In the genomic region with DNA sequence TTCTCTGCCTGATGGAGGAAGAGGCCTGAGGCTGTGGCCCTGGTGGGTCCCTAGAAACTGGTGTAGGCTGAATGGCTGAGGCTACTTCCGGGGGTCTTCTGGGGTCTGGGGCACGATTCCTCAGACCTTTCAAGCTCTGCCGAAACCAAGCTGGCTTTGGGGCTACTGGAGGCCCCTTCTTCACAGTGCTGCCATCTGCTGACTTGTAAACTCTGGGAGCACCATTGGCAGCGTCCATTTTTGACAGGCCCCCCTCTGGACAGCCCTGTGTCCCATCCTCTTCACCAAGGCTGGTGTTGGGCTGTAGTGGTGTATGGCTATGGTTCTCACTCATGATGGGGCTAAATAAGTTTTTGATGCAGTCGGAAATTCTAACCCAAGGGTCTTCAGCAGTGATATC, we compare ENCODE assay signal across 22 mouse cellular contexts. TPM values are rescaled to one million over a fixed set of nuclear protein-coding genes. Genes with fewer than 3 reads are reported as not detected.
DNase-seq lines count a peak whose midpoint lies in the region; ATAC-seq and TF ChIP-seq lines count a peak whose summit lies in the region.
"Had no signal": no experiment of that assay in that cellular context is flagged by ENCODE, and none has a peak within 500 bp of the region (broad histone marks: within the 10 kb centered on the region; RNA-seq: fewer than 3 reads in every experiment).

No protein-coding gene starts in this region.

- no peaks in the 10 kb centered on the region for H3K36me3 ChIP-seq in liver, embryonic 11.5 days (ENCODE audit: control insufficient read depth, insufficient read depth, low read length)
- H3K36me3 ChIP-seq in CH12.LX (replicated peaks in 1 of 2; ENCODE audit: control insufficient read depth in 1 of 2, insufficient read depth in 1 of 2, low read length in 1 of 2), result peaks cover 40 to 49% of the 10 kb centered on the region in 2 experiments
- H3K36me3 ChIP-seq in forebrain, postnatal 0 days (ENCODE audit: insufficient read depth), result no peaks in the 10 kb centered on the region
- H3K36me3 ChIP-seq: forebrain, embryonic 10.5 days; heart, embryonic 15.5 days; hindbrain, embryonic 10.5 days; midbrain, embryonic 12.5 days; neural tube, embryonic 12.5 days; stomach, embryonic 15.5 days had no signal

- H3K4me3 ChIP-seq in liver, embryonic 11.5 days (ENCODE audit: low read depth, low read length), result no peak overlapping the region
- H3K4me3 ChIP-seq in CH12.LX (replicated peaks in 1 of 3; ENCODE audit: low read depth in 2 of 3, low read length in 2 of 3, poor library complexity in 1 of 3), result peak overlapping the region; percentile 65 to 97 (median 90)
- no peak overlapping the region for H3K4me3 ChIP-seq in forebrain, postnatal 0 days (ENCODE audit: low read depth, low read length)
- H3K4me3 ChIP-seq: forebrain, embryonic 10.5 days; heart, embryonic 15.5 days; hindbrain, embryonic 10.5 days; left cerebral cortex, adult 2 months; midbrain, embryonic 12.5 days; neural tube, embryonic 12.5 days; stomach, embryonic 15.5 days had no signal

- peak; percentile 16 for DNase-seq in liver, embryonic 11.5 days (ENCODE audit: low spot score)
- no peak for DNase-seq in liver
- DNase-seq in A20 (ENCODE audit: low read depth, low spot score), result peak; percentile 67
- DNase-seq in CH12.LX (ENCODE audit: extremely low read depth), result no peak
- DNase-seq in naive thymus-derived CD4-positive, alpha-beta T cell, adult 2 months (ENCODE audit: low read depth), result peak; percentile 27
- no peak for DNase-seq in forebrain, postnatal 0 days
- DNase-seq in layer of hippocampus, adult 9-10 months (ENCODE audit: low spot score), result no peak
- DNase-seq: adrenal gland, postnatal 36 days; cerebellum, adult 11-12 months; cerebellum, postnatal 10 days; kidney, postnatal 36 days; lung, embryonic 14.5 days; right cerebral cortex, postnatal 14 days had no signal

- H3K4me1 ChIP-seq in liver, embryonic 11.5 days (replicated peaks; ENCODE audit: control insufficient read depth, insufficient read depth, low read length), result no peaks in the 10 kb centered on the region
- peaks cover 20 to 57% of the 10 kb centered on the region in 2 experiments for H3K4me1 ChIP-seq in CH12.LX (ENCODE audit: control insufficient read depth in 1 of 2, insufficient read depth in 2 of 2)
- no peaks in the 10 kb centered on the region for H3K4me1 ChIP-seq in forebrain, postnatal 0 days (ENCODE audit: insufficient read depth)
- H3K4me1 ChIP-seq: forebrain, embryonic 10.5 days; heart, embryonic 15.5 days; hindbrain, embryonic 10.5 days; midbrain, embryonic 12.5 days; neural tube, embryonic 12.5 days had no signal

- peak; percentile 10 for TF ChIP-seq RAD21 in CH12.LX (IDR thresholded peaks at IDR 0.05; ENCODE audit: low read depth, low read length)

- H3K9me3 ChIP-seq in liver, embryonic 11.5 days (ENCODE audit: control insufficient read depth, low read length), result no peaks in the 10 kb centered on the region
- H3K9me3 ChIP-seq in CH12.LX (replicated peaks; ENCODE audit: low read length), result peaks cover 6% of the 10 kb centered on the region
- H3K9me3 ChIP-seq in forebrain, postnatal 0 days (ENCODE audit: low read length), result no peaks in the 10 kb centered on the region
- H3K9me3 ChIP-seq: forebrain, embryonic 10.5 days; heart, embryonic 15.5 days; hindbrain, embryonic 10.5 days; midbrain, embryonic 12.5 days; neural tube, embryonic 12.5 days; stomach, embryonic 15.5 days had no signal

- H3K4me2 ChIP-seq in liver, embryonic 11.5 days, result no peak overlapping the region
- H3K4me2 ChIP-seq in CH12.LX (ENCODE audit: insufficient read depth, low read depth, poor library complexity, severe bottlenecking), result peak overlapping the region; percentile 95
- H3K4me2 ChIP-seq in forebrain, postnatal 0 days (ENCODE audit: low read depth), result no peak overlapping the region
- H3K4me2 ChIP-seq: heart, embryonic 15.5 days; lung, embryonic 14.5 days; midbrain, embryonic 12.5 days; neural tube, embryonic 12.5 days; stomach, embryonic 15.5 days had no signal

- no peak overlapping the region for H3K27ac ChIP-seq in liver, embryonic 11.5 days (ENCODE audit: low read depth, low read length)
- H3K27ac ChIP-seq in CH12.LX (ENCODE audit: insufficient read depth, low read depth), result peak overlapping the region; percentile 99
- no peak overlapping the region for H3K27ac ChIP-seq in forebrain, postnatal 0 days (ENCODE audit: low read depth, low read length)
- H3K27ac ChIP-seq: forebrain, embryonic 10.5 days; heart, embryonic 15.5 days; hindbrain, embryonic 10.5 days; left cerebral cortex, adult 2 months; midbrain, embryonic 12.5 days; neural tube, embryonic 12.5 days; stomach, embryonic 15.5 days had no signal

- peaks cover 67% of the 10 kb centered on the region for H3K79me2 ChIP-seq in CH12.LX (replicated peaks; ENCODE audit: control insufficient read depth, extremely low read depth, insufficient read depth, poor library complexity, severe bottlenecking)

- peak in 1 of 2 experiments; percentile 61; a peak in 2 of 4 replicates for TF ChIP-seq CTCF in CH12.LX (conservative IDR thresholded peaks at IDR 0.05 in 1 of 2, IDR thresholded peaks at IDR 0.05 in 1 of 2; ENCODE audit: low read depth in 2 of 2, low read length in 2 of 2)
- TF ChIP-seq CTCF in forebrain, postnatal 0 days (IDR thresholded peaks at IDR 0.05; ENCODE audit: low read depth), result no peak

- TF ChIP-seq EP300 in CH12.LX (IDR thresholded peaks at IDR 0.05; ENCODE audit: low read length), result no peak

- TF ChIP-seq POLR2A in CH12.LX (IDR thresholded peaks at IDR 0.05; ENCODE audit: low read depth, low read length), result no peak

- in situ Hi-C loops in CH12.LX (cut with MboI; ENCODE audit: low pct_ligation_motif_present, low pct_unique_long_range_greater_than_20kb, low sequenced_read_pairs), result loop anchor here (25.0 kb wide), 1 partner anchor 235 kb away; the partner anchor contains the start of genes Mesd and Tlnrd1

- H3K9ac ChIP-seq in liver, embryonic 11.5 days (ENCODE audit: low read depth, low read length), result no peak overlapping the region
- H3K9ac ChIP-seq in CH12.LX (ENCODE audit: insufficient read depth, low read depth), result peak overlapping the region; percentile 89
- H3K9ac ChIP-seq in forebrain, postnatal 0 days, result no peak overlapping the region
- H3K9ac ChIP-seq: heart, embryonic 15.5 days; lung, embryonic 14.5 days; midbrain, embryonic 12.5 days; neural tube, embryonic 12.5 days; stomach, embryonic 15.5 days had no signal

- 76% methylated on average over 5 of the region's 5 CpGs for WGBS in liver, embryonic 11.5 days
- WGBS in forebrain, postnatal 0 days, result 81% methylated on average over 5 of the region's 5 CpGs

- no peaks in the 10 kb centered on the region for H3K27me3 ChIP-seq in liver, embryonic 11.5 days (replicated peaks; ENCODE audit: control insufficient read depth, insufficient read depth, low read length)
- no peaks in the 10 kb centered on the region for H3K27me3 ChIP-seq in CH12.LX (replicated peaks)
- no peaks in the 10 kb centered on the region for H3K27me3 ChIP-seq in forebrain, postnatal 0 days (ENCODE audit: insufficient read depth, low read length)
- H3K27me3 ChIP-seq: heart, embryonic 15.5 days; neural tube, embryonic 12.5 days; stomach, embryonic 15.5 days had no signal

- dilution Hi-C loops in CH12.LX (cut with MboI; ENCODE audit: extremely low pct_ligation_motif_present, extremely low pct_unique_long_range_greater_than_20kb, low sequenced_read_pairs), result no loop called here

- no peak for ATAC-seq in liver, embryonic 11.5 days (replicated peaks; ENCODE audit: low FRiP score)
- no peak for ATAC-seq in forebrain, postnatal 0 days
- ATAC-seq: hindbrain, embryonic 16.5 days; intestine, embryonic 16.5 days had no signal

TF ChIP-seq in CH12.LX, 34 proteins besides CTCF, POLR2A, EP300 and RAD21:
- TF ChIP-seq CHD1 (IDR thresholded peaks at IDR 0.05; ENCODE audit: low read depth, low read length), result peak; percentile 31; the same call in 1 of the 2 replicates
- peak; percentile 55 for TF ChIP-seq SMC3 (IDR thresholded peaks at IDR 0.05; ENCODE audit: low read depth, low read length)
- TF ChIP-seq ELF1 (IDR thresholded peaks at IDR 0.05; ENCODE audit: low read depth, low read length), result peak; percentile 34; the same call in 1 of the 2 replicates
- no peak for TF ChIP-seq ZMIZ1 (IDR thresholded peaks at IDR 0.05; ENCODE audit: low read depth, low read length)
- no peak for TF ChIP-seq GABPA (IDR thresholded peaks at IDR 0.05; ENCODE audit: insufficient replicate concordance, low read depth, low read length)
- no peak; the same call in 1 of the 2 replicates for TF ChIP-seq NRF1 (IDR thresholded peaks at IDR 0.05; ENCODE audit: low read depth, low read length)
- no peak for TF ChIP-seq KAT2A (IDR thresholded peaks at IDR 0.05; ENCODE audit: insufficient replicate concordance, low read length)
- no peak for TF ChIP-seq NELFE (IDR thresholded peaks at IDR 0.05; ENCODE audit: low read depth, low read length)
- TF ChIP-seq BHLHE40 (IDR thresholded peaks at IDR 0.05; ENCODE audit: low read depth, low read length), result 0 out of 2 replicates have a peak, but pooled peaks have one; percentile 5
- 0 out of 2 replicates have a peak, but pooled peaks have one; percentile 30 for TF ChIP-seq SIN3A (IDR thresholded peaks at IDR 0.05; ENCODE audit: low read length)
- 0 out of 2 replicates have a peak, but pooled peaks have one; percentile 41 for TF ChIP-seq TCF12 (IDR thresholded peaks at IDR 0.05; ENCODE audit: low read depth, low read length)
- no peak for TF ChIP-seq UBTF (IDR thresholded peaks at IDR 0.05; ENCODE audit: low read depth, low read length)
- TF ChIP-seq MEF2A (IDR thresholded peaks at IDR 0.05; ENCODE audit: borderline replicate concordance, low read depth, low read length), result no peak

RNA-seq across cellular contexts. Expression of gene Stard5, which starts 20.7 kb away (rescaled TPM):
- polyA plus RNA-seq in liver, embryonic 11.5 days (2014; fragmentation: Nextera tagmentation; extraction: Ambion mirVana), result 9.2 and 10.8 TPM in 2 replicates
- 37.6 and 44.9 TPM in 2 replicates for total RNA-seq in CH12.LX (2012; rRNA removed)
- total RNA-seq in CH12.LX (2014; rRNA removed), result 30.1 and 31.7 TPM in 2 replicates
- polyA plus RNA-seq in CH12.LX (2012; ENCODE audit: insufficient read length, low read depth), result 33.1 and 39.2 TPM in 2 replicates
- 6.5 and 9.6 TPM in 2 replicates for total RNA-seq in forebrain, postnatal 0 days (2014; rRNA removed)
- polyA plus RNA-seq in forebrain, postnatal 0 days (2015; fragmentation: Nextera tagmentation; extraction: Ambion mirVana), result 4.8 and 5.5 TPM in 2 replicates

Comparison
In these comparisons a context has a peak if more than half of its experiments do, and no peak if none do; other contexts are left out.
1. DNase-seq: peak in liver, embryonic 11.5 days (single experiment), A20 (single experiment) and naive thymus-derived CD4-positive, alpha-beta T cell, adult 2 months (single experiment); none in liver (single experiment), CH12.LX (single experiment), forebrain, postnatal 0 days (single experiment) and layer of hippocampus, adult 9-10 months (single experiment).
2. H3K4me3 ChIP-seq: peak in CH12.LX (3 of 3); none in liver, embryonic 11.5 days (single experiment) and forebrain, postnatal 0 days (single experiment).